Mouse (Mus musculus) CD4-positive, CD25-positive, alpha-beta regulatory T cell, adult 2 months (primary cell): ENCODE results near the gene Usp48.

ENCODE experiments used
- DNase-seq: peaks from one replicate; pipeline ENCODE4 v3.0.0-alpha.2; 2012; ENCODE audit warnings: low read depth, low spot score

The Usp48 gene

DNA sequence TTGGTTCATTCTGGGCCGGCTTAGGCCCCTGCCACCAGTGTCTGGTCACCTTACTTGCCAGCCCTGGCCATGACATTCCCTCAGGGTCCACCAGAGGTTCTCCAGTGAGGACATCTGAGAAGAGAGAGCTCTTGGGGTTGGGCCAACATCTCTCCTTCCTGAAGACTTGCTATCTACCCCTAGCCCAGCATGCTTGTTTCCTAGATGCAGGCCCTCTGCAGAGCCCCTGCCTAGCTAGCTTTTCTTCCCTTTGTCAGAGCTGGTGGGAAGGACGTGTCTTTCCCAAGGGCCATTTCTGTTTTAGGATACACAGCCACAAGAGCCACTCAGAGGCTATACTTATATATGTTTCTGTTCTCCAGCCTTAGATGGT is 67.5 kb downstream of the Usp48 start:
- DNase-seq = no peak

DNA sequence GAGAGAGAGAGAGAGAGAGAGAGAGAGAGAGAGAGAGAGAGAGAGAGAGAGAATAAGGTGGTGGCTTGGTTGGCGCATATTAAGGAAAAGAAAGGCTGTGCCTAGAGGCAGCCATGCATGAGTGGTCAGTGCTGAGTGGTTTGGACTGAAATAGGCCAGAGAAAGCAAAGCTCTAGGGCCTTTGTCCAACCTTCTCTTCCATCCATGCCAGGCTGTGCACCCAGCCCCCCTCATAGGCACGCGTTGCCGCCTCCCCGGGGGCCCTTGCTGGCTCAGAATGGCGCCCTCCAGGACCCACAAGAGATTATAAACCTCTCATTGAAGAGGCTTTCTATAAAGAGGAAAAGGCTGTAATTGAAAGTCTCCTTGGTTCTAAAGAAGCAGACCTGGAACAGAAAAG is 68.0 kb downstream of the Usp48 start:
- DNase-seq = no peak

DNA sequence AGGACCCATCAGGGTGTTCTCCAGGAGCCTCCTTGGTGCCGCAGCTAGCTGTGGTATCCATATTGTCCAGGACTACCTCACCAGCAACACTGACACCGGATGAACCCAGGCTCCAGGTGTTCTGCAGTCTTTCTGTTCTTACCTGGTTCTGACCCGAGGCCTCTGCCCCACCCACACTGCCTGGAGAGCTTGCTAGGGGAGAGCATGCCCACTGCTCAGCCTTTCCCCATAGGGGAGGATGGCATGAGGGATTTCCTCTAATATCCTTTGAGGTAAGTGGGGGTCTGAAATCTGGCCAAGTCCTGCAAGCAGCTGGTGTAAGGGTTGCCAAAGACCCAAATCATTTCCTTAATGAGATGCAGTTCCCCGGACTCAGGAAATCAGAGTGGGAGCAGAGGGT is 69.9 kb downstream of the Usp48 start:
- no peak for DNase-seq

DNA sequence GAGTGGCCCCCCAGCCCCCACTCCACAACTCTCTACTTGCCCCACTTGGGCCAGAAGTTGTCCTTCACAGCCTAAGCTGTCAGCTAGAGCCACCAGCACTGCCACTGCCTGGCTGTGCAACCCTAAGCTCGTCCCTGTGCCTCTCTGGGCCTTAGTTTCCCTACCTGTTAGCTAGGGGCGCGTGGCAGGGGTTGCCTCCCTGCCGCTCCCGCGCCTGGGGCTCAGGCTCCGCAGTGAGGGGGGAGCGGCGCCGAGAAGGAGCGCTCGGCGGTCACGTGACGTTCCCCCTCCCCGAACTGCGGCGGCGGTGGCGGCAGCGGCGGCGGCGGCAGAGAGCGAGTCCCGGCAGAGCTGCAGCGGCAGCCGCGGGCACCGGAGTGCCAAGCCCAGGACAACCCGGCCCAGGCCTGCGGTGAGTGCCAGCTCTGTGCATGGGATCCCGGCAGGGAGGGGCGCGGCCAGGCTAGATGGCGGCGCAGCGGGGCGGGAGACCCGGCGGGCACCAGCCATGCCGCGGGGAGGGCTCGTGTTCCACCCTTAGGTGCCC is 71.0 kb downstream of the Usp48 start, which contains the start of gene Rap1gap:
Gene Rap1gap (plus strand): TSS at position 294 of the 547 bp plus-strand sequence.
- DNase-seq = peak; percentile 44

DNA sequence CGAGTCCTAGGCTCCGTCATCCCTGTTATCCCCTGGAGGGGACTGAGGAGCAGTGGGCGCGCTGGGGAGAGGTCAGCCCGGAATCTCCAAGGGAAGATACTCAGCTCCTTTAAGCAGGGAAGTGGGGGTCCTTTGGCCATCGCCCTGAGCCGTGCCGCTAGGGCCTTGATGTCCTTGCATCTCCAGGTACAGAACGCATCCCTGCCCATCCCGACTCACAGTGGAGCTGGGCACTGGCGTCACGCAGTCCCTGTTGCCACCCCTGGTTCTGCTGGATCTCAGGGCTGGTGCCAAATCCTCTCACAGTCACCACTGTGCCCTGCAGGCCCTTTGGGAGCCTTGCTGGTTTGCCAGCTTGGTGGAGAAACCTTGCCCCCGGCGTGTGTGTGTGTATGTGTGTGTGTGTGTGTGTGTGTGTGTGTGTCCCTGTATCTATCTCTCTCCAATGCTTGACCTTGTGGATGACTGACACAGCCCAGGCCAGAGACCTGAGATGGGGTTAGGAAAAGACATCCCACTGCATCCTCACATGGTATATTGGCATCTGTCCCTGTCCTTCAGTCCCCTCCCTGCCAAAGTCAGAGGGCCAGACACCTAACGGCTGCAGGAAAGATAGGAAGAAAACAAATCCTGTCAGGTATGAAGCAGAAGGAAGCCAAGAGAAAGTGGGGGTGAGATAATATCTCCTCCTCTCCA is 71.6 kb downstream of the Usp48 start:
- no peak for DNase-seq

DNA sequence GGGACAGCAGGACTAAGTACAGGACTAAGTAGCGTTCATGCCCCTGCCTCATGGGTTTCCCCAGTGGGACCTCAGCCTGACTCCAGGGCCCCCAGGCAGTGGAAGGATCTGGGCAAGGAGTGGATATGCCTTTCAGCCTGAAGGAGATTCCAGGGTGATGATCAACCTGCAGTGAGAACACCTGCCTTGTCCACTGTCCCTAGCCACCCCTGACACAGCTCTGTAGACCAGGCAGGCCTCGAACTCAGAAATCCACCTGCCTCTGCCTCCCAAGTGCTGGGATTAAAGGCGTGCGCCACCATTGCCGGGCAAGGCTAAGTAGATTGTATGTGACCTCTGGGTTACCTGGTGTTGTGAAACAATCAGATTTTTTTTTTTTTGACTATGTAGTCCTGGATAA is 72.2 kb downstream of the Usp48 start:
- no peak for DNase-seq

DNA sequence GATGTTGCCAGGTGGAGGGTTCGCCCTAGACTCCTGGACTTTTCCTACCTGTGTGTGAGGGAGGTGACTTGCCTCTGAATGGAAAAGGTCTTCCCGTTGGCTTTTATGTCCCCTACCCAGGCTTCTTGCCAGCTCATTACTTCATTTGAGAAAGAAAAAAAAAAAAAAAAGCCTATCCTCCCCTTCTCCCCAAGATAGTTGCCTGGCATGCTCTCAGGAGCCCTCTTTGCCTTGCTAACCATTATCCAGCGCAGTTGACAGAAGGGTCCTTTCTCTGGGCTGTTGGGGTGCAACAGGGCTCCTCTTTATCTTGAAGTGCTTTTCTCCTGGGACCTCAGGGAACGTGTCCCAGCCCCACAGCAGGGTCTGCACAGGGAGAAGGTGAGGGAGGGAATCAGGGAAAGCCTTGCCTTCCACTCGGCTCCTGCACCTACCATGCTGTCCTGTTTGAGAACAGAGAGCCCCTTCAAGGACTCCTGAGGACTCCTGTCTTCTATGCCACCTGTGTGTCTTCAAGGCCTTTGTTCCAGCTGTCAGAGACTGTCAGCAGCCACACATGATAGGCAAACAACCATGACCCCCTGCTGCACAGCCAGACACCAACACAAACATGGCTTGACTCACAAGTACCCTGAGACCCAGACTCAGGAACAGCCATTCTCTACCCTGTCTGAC is 72.9 kb downstream of the Usp48 start:
- DNase-seq = no peak

DNA sequence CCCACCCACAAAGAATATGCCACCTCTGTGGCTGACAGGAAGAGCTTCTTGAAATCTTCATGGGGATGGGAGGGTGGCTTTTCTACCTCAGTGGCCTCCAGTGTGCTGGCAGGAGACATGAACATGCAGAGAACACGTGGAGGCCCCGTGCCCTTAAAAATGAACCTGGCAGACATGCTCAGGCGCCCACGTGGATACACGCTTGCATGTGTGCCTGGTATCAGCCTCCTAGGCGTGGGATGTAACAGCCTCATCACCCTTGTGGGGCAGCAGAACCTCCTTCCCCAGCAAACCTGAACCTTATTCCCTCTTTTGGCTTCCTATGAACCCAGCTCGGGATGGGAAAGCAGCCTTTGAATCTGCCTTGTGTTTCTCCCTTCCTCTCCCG is 73.4 kb downstream of the Usp48 start:
- no peak for DNase-seq

DNA sequence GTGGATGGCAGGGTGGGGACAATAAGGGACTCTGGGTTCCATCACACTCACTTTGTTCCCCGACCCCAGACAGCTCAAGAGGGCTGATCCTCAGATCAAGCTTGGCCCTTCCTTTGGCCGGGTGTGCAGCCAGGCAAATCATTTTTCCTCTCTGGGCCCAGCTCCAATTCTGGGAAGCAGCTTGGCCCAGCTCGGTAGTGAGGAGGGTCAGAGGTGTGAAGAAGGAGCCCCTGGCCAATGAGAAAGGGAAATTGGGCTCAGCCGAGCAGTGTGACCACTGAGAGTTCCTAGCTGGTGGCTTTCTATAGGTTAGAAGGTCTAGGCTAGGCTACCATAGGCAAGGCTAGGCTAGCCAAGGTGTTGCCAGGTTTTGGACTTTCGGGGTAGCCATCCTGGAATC is 74.2 kb downstream of the Usp48 start:
- DNase-seq = no peak

DNA sequence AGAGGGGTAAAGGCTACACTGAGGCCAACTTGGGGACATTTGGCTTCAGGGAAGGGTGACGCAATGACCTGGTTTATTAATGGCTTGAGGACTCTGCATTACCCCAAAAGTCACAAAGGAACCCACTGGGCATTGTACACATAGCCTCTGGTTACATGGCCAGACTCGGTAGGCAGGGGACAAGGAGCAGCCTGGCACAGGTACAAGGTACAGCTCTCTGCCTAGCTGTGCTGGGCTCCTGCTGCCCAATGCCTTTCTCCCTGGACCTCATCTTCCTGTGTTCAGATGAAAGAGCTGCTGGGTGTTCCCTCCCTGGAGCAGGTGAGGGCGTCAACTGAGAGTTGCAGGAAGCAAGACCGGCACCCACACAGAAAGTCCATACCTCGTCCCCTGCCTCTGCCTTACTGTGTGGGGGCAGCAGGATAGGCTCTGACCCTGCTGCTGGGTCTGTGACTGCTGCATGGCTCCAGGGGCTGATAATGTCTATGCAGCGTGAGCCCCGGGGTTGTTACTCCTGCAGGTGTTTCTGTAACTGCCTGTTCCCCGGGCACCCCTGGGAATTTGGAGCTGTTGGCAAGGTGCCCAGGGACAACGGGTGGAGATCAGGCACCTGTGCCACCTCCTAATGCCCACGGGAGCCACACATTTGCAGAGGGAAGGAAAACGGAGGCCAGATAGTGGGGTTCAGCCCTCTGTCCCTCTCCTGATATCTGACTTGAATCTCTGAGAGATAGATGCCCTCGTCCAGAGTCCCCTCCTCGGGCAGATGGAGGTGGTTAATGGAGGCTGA is 78.4 kb downstream of the Usp48 start:
- no peak for DNase-seq

DNA sequence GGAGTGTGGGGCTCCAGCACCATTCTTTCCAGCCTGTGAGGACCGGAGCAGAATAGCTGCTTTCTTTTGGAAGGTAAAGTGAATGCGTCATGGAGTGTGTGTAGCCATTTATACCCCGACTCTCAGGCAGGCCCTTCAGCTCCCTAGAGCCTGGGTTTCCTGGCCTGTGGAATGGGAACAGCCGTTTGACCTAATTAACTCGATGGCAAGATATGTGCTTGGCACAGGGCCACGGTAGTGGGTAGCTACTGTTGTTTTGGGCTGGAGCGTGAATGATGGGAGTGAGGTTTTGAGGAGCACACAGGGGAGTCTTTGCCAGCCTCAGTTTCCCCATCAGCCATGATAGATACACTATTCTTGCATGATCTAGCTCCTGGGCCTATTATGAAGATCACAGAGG is 82.0 kb downstream of the Usp48 start:
- no peak for DNase-seq

DNA sequence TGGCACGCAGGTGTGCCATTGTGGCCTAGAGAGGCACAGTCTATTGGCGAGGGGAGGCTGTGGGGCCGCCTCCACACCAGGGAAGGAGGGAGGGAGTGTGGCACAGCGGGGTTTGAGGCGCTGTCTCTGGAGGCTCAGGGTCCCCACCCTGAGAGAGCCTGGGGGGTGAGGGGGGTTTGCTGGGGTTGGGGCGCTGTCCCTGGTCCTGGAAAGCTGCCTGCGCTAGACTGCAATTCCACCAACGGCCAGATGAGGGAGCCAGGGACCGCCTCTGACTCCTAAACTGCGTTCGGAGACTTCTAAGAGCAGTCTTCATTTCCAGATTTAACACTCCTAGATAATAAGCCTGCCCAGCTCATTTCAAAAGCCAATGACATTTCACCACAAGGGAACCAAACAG is 82.5 kb downstream of the Usp48 start:
- DNase-seq = peak; percentile 71

DNA sequence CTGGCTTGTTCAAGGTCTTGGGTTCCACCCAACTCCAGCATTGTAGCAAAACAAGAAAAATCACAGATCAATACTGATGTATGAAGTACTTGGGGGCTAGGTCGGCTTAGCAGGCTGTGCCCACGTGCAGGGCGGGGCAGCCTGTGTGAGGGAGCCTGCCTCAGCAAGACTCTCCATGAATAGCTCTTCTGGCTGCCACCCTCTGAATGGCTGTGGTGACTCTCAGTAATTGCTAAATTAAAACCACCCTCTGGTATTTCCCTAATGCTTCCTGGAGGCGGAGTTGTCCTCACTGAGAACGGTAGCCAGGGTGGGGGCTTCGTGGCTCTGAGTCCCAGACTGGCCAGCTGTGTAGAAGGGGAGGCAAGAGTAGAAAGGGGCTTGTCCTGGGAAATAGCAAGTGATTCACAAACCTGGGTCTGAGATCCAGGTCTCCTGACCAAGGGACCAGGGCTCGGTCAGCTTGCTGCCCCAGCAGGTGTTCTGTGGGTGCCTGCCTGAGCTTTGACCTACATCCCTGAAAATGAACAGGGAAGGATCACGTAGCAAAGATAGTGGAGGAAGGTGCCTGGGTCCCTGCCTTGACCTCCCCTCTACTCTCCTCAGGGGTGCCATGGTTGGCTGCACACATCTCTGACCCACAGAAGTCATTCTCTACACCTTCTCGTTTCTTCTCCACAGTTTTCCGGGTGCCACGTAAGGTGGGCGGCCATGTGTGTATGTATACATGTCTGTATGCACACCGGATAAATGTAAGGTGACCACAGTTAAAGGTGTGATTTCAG is 83.3 kb downstream of the Usp48 start:
- no peak for DNase-seq

DNA sequence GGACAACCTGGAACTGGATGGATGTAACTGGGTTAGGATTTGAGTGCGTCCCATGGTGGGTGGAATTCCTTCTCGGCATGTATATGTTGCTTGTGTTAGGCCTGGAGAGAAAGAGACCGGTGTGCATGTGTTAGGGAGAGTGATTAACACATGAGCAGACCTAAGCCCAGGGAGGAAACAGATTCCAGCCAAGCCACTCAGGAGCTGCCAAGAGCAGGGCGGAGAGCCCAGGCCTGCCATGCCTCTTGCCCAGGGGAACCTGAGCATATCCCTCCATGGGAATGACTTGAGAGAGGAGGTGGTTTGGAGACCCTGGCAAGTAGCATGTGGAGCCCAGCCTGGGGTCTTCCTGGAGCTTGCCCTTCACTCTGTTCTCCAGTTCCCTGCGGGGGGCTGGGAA is 84.4 kb downstream of the Usp48 start:
- no peak for DNase-seq

DNA sequence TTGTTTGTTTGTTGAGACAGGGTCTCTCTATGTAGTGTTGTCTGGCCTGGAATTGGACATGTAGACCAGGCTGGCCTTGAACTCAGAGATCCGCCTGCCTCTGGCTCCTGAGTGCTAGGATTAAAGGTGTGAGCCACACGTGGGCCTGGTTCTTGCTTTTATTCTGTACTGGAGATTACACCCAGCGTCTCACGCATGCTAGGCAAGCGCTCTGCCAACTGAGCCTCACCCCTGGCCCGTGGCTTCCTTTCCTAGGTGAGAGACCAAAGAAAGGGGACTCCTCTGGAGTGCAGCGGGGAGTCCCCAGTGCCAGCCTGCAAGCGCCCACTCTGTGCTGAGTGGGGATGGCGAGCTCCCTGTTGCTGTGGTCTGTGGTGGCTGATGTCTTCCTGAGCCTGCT is 85.0 kb downstream of the Usp48 start:
- DNase-seq = no peak

DNA sequence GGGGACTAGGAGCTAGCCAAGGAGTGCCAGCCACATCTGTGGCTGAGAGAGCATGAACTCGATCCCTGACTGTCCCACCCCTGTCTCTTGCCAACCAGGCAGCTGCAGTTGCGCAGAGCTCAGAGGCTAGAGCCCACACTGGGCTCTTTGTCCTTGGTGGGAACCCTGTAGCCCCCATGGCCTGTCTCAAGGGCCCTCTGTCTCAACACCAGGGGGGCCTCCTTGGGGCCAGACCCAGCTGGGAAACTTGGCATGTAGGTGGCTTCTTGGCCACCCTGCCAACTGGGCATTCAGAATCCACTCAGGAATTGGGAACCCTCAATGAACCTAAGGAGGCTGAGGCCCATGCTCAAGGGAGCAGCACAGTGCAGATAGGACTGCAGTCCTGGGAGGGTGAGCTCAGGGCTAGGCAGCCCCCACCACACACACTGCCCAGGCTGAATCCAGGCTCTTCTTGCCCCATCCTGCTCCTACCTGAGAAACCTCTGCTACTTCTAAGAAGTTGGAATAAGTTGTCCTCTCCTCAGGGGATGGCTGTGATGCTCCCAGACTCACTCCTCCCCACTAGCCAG is 86.5 kb downstream of the Usp48 start:
- no peak for DNase-seq

DNA sequence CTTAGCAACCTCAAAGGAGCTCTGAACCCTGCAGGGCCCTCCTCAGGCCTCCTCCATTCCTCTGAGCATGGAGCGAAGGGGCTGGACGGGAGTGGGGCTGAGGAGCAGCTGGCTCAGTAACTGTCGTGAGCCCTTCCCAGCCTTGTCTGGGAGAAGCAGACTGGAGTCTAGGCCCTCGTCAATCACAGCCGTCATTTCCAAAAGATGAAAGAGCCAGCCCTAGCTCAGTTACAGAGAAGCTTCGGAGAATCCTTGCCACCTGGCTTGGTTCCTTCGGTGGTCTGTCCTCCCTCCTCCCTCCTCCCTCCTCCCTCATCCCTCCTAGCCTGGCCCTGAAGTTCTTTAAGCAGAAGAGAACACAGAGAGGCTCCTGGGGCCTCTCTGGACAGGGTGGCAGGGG is 87.2 kb downstream of the Usp48 start:
- DNase-seq = no peak

DNA sequence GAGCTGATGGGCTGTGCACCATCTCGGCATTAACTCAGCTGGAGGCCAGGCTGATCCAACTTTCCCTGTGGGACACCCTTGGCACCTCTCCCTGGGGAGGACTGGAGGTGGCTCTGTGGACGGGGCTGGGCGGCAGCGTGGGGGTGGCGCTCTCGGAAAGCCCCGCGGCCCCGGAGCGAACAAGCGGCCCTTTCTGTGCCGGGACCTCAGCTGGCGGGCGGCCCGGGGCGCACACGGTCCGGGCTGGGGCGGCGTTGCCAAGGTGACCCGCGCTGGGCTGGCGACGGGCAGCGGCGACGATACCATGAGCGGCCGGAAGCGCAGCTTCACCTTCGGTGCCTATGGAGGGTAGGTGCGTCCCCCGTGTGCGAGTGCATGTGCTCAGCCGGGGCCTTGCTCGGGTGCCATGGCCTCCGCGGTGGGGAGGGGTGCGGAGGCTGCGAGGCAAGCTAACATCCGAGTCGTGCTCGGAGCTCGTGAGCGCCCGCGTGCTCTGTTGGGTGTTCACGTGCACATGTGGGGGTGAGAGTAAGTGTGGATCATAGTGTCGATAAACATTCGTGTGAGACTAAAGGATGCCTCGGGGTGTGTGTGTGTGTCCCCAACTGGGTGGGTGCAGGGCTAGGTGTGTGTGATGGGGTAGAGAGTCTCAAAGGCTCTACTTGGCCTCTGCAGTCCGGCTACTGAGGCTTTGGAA is 88.0 kb downstream of the Usp48 start:
- no peak for DNase-seq

DNA sequence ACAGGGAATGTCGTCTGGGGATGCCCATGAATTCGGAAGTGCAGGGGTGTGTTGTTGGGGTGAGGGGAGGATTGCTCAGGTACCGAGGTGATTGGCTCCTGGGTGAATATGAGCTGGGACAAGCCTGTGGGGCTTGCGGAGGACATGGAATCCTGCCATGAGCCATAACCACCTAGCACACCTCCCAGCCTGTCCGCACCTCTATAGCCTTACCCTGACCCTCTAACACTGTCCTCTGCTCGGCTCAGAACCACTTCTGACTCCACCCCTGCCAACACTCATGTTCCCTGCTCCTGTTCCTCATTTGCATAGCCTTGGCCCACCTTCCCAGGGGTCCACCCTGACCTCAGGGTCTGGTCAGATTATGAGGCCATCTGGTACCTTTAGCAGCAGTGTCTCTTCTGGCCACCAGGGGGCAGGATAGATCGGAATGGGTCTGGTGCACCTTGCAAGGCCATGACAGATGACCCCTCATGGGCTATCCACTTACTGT is 89.5 kb downstream of the Usp48 start:
- peak; percentile 61 for DNase-seq

DNA sequence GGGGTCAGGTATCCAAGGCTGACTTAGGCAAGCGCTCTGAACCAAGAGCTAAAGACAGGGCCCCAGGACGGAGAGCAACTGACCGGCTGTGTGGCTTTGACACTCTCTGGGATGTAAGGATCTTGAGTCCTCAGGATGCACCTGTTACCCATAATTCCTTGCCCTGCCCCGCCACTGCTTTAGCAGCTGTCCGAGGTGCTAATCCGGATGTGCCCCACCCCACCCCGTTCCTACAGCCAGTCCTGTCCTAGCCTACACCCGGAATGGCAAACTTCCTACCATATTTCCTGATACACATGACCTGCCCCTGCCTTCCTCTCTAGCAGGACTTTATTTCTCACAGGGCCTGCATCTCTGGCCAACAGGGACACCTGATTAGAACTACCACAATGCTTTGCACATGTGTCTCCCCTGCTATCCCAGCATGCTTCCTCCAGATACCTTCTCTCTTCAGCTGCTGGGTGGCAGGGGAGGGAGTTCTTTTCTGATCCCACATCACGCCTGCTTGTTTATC is 91.3 kb downstream of the Usp48 start:
- DNase-seq = no peak
